Mouse (Mus musculus) heart, postnatal 0 days (tissue): ENCODE measurements at regions not wholly inside any gene's neighbourhood (a gene's known extent, or its start where the extent isn't known, plus 50 kb on each side); places are given as distances from the start of the nearest gene placed in this dataset.

Experiments used
- ATAC-seq: fragments of 200-750 bp; cut with Nextera tagmentation; 2 replicates; pipeline ENCODE4 v1.8.0; 2017; ENCODE audit warnings: low read depth, moderate number of reproducible peaks, moderate library complexity; ENCODE audit not compliant: insufficient read depth
- DNase-seq: peaks from one replicate; pipeline ENCODE4 v3.0.0-alpha.2; 2016; ENCODE audit warnings: low spot score
- H3K27ac ChIP-seq: fragments of 300-500 bp; sonication (generic); 2 replicates; pipeline ENCODE4 v1.5.1; 2014; ENCODE audit warnings: low read depth, mild to moderate bottlenecking
- H3K27me3 ChIP-seq: fragments of 300-500 bp; sonication (generic); 2 replicates; pipeline ENCODE4 v1.6.1; 2014; ENCODE audit warnings: low read length, mixed read lengths; ENCODE audit not compliant: control insufficient read depth, insufficient read depth
- H3K36me3 ChIP-seq: fragments of 300-500 bp; sonication (generic); replicated peaks from 2 replicates; pipeline ENCODE4 v1.6.1; 2014; ENCODE audit warnings: low read length, mixed read lengths; ENCODE audit not compliant: control insufficient read depth, insufficient read depth
- H3K4me1 ChIP-seq: fragments of 300-500 bp; sonication (generic); 2 replicates; pipeline ENCODE4 v1.6.1; 2014; ENCODE audit warnings: antibody characterized with exemption; ENCODE audit not compliant: control insufficient read depth, insufficient read depth
- H3K4me2 ChIP-seq: fragments of 300-500 bp; sonication (generic); 2 replicates; pipeline ENCODE4 v1.6.1; 2014; ENCODE audit warnings: low read depth, mild to moderate bottlenecking, low read length, moderate library complexity
- H3K4me3 ChIP-seq: fragments of 300-500 bp; sonication (generic); 2 replicates; pipeline ENCODE4 v1.5.1; 2014; ENCODE audit warnings: low read depth, low read length
- H3K9ac ChIP-seq: fragments of 300-500 bp; sonication (generic); replicated peaks from 2 replicates; pipeline ENCODE4 v1.6.1; 2014; ENCODE audit warnings: low read depth, low read length, mixed read lengths
- H3K9me3 ChIP-seq: fragments of 300-500 bp; sonication (generic); replicated peaks from 2 replicates; pipeline ENCODE4 v1.6.1; 2016; ENCODE audit warnings: low read length; ENCODE audit not compliant: control insufficient read depth
- CTCF ChIP-seq: IDR thresholded peaks from 2 replicates; pipeline ENCODE4 v1.5.1; 2016; ENCODE audit warnings: antibody characterized with exemption, control low read depth, low read depth
- EP300 ChIP-seq: IDR thresholded peaks from 2 replicates; pipeline ENCODE4 v1.6.1; 2016; ENCODE audit warnings: antibody characterized with exemption, low read depth
- WGBS: fragments of 180-500 bp; shearing (Covaris S2); extraction: QIAGEN DNeasy Blood & Tissue Kit; methylation state at CpG from one replicate; pipeline ENCODE4 v1.1.7; 2014; 5-methylcytosine and 5-hydroxymethylcytosine counted together

DNA sequence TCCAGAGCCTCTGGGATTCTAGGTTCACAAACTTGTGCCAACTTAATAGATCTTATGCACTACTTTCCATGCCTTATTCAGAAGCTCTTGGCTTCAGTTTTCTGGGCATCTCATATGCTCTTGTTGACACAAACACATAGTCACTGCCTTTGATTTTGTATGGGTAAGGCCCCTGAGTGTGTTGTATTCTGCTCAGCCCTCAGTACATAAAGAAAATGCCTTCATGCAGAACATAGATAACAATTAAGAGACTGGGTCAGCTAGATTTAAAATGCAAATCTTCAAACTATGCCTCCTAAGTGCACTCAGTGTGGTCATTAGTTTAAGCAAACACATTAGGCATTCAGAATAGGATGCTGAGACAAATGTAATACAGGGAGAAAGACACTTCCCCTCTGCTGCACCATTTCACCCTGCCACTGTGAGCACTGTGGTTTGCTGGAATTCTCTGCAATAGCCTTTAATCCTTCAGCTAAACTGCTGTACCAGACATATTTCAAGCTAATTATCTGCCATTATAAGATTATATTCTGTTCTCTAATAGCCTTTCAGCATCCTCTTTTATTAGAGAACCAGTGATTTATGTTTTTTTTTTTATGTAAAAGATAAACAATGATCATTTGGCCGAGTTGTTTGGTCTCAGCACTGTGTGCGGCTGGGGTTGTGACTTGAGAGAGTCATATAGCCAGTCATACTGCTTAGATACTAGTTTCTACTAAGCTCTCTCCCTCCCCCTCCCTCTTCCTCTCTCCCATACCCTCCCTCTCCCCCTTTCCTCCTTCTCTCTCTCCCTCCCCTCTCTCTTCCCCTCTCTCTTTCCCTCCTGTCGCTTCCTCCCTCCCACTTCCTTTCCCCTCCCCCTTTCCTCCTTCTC lies 2058.1 kb upstream of the 5930422O12Rik start:
- Histone ChIP-seq H3K4me2 (no peak overlapping the region), H3K4me3 (no peak overlapping the region), H3K4me1 (no peaks in the 10 kb centered on the region), H3K27ac (no peak overlapping the region), H3K27me3 (no peaks in the 10 kb centered on the region), H3K9me3 (no peaks in the 10 kb centered on the region), H3K36me3 (no peaks in the 10 kb centered on the region), H3K9ac (no peak overlapping the region)
- ATAC-seq (no peak), DNase-seq (no peak)
- no peak for TF ChIP-seq EP300
- no peak for TF ChIP-seq CTCF
- 57% methylated on average over 3 of the region's 3 CpGs for WGBS

DNA sequence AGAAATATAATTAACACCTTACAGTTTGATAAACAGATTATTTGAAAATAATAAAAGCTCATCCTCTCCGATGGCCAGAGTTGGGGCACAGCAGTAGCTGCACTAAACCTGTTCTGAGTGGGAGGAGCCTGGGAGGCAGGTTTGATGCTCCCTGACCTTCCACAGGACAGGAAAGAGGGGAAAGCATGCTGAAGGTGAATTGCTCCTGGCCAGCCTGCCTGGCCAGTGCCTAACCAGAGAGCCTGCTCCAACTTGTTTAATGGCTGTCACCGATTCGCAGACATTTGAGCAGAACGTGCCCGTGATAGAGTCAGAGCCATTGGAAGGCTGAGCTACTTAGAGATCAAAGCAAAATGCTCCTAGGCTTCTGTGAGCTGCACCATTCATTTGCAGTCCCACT lies 2056.9 kb upstream of the 5930422O12Rik start:
- Histone ChIP-seq H3K9ac (no peak overlapping the region), H3K27me3 (no peaks in the 10 kb centered on the region), H3K4me1 (no peaks in the 10 kb centered on the region), H3K4me3 (no peak overlapping the region), H3K4me2 (no peak overlapping the region), H3K9me3 (no peaks in the 10 kb centered on the region), H3K27ac (no peak overlapping the region), H3K36me3 (no peaks in the 10 kb centered on the region)
- ATAC-seq: no peak
- 65% methylated on average over 5 of the region's 5 CpGs for WGBS
- DNase-seq: no peak
- no peak for TF ChIP-seq CTCF
- no peak for TF ChIP-seq EP300

DNA sequence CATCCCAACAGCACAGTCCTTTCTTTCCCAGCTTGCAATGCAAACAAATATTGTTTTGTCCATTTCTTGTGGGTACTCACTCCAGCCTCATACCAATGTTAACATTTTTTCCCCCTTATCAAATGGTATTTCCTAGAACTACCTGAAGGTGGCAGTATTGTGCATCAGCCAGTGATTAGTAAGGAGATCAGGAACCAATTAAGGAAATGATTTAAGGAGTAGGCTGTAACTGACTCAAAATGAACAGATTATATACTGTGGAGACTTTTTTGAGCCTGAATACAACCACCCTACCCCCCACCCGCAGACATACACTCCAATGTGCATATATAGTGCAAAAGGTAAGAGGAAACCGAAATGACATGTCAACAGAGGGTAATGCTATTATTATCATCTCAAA lies 2056.1 kb upstream of the 5930422O12Rik start:
- Histone ChIP-seq H3K4me3 (no peak overlapping the region), H3K27ac (no peak overlapping the region), H3K4me1 (no peaks in the 10 kb centered on the region), H3K9me3 (no peaks in the 10 kb centered on the region), H3K36me3 (no peaks in the 10 kb centered on the region), H3K27me3 (no peaks in the 10 kb centered on the region), H3K4me2 (no peak overlapping the region), H3K9ac (no peak overlapping the region)
- TF ChIP-seq EP300 (no peak), CTCF (peak; percentile 46)
- DNase-seq (no peak), ATAC-seq (no peak)
- 78% methylated on average over 2 of the region's 2 CpGs for WGBS

DNA sequence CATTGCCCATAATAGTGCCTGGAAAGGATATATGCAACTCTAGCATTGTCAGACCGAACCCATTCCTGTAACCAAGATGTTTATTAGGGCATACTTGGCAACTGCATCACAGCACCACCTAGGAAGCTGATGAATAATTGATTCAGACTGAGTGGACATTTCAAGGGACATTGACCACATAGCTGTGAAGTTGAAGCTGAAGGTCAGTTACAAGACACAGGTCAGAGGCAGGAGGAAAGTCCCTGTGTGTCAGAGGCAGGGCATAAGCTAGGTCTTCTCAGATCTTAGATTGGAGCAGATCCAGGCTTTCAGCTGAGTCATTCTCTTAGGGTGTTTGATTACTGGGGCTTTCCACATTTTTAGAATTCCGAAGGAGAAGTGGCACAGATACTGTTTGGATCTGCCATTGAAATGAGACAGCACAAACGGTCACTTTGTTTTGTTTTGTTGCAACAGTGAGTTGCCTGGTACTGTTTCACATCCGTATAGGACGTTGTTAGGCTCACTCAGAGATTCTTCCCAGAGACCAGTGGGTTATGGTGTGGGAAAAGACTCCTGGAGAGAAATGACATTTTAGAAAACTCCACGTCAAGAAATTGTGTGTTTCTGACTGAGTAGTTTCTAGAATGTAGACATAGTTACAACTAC lies 2055.2 kb upstream of the 5930422O12Rik start:
- H3K27ac ChIP-seq: no peak overlapping the region
- H3K27me3 ChIP-seq: no peaks in the 10 kb centered on the region
- 59% methylated on average over 6 of the region's 6 CpGs for WGBS
- no peaks in the 10 kb centered on the region for H3K9me3 ChIP-seq
- DNase-seq: no peak
- no peaks in the 10 kb centered on the region for H3K4me1 ChIP-seq
- no peaks in the 10 kb centered on the region for H3K36me3 ChIP-seq
- no peak overlapping the region for H3K9ac ChIP-seq
- TF ChIP-seq EP300 (no peak), CTCF (no peak)
- no peak overlapping the region for H3K4me3 ChIP-seq
- H3K4me2 ChIP-seq: no peak overlapping the region
- no peak for ATAC-seq

DNA sequence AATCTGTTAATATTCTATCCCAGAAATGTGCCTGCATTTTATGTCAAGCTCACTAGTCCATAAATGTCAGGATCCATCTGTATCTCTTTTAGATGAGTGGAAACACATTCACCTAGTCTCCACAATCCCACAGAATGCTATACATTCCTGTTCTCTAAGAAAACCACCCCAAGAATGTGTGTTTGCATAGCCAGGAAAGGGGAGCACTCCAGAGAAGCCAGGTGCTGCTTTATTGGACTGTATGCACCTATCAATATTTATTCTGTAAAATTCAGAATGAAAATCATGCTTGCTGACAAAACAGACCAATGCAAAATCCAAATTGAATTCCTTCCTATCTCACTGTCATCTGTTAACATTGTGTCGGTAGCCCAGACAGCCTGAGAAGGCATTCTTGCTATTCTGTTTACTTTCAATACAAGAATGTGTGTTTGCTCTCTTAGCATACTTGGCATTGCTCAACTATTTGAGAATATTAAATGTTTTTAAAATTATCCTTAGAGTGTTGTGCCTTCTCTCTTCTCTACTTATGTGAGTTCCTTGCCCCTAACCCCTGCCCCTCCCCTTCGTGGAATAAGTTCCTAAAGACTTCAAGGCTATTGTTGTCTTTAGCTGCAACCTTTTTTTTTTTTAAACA lies 2050.7 kb upstream of the 5930422O12Rik start:
- no peaks in the 10 kb centered on the region for H3K4me1 ChIP-seq
- H3K36me3 ChIP-seq: no peaks in the 10 kb centered on the region
- DNase-seq (no peak), ATAC-seq (no peak)
- no peak overlapping the region for H3K4me2 ChIP-seq
- H3K27ac ChIP-seq: no peak overlapping the region
- no peak for TF ChIP-seq EP300
- TF ChIP-seq CTCF: no peak
- H3K9ac ChIP-seq: no peak overlapping the region
- no peaks in the 10 kb centered on the region for H3K27me3 ChIP-seq
- H3K9me3 ChIP-seq: no peaks in the 10 kb centered on the region
- H3K4me3 ChIP-seq: no peak overlapping the region
- 58% methylated on average over 2 of the region's 2 CpGs for WGBS
